Mouse (Mus musculus) hindbrain, embryonic 10.5 days (tissue): ENCODE results near the gene Apoc1. TPM values are rescaled to one million over a fixed set of nuclear protein-coding genes. Genes with fewer than 3 reads are reported as not detected.

Experiments used
- DNase-seq: peaks from one replicate; pipeline ENCODE4 v3.0.0-alpha.2; 2017; ENCODE audit warnings: low spot score
- H3K27ac ChIP-seq: fragments of 300-500 bp; sonication (generic); 2 replicates; pipeline ENCODE4 v1.5.1; 2016; ENCODE audit warnings: mild to moderate bottlenecking, moderate library complexity
- H3K27me3 ChIP-seq: fragments of 300-500 bp; sonication (generic); 2 replicates; pipeline ENCODE4 v1.6.1; 2016; ENCODE audit warnings: mild to moderate bottlenecking; ENCODE audit not compliant: poor library complexity, insufficient read depth, severe bottlenecking
- H3K36me3 ChIP-seq: fragments of 300-500 bp; sonication (generic); 2 replicates; pipeline ENCODE4 v1.6.1; 2016; ENCODE audit warnings: mild to moderate bottlenecking, moderate library complexity
- H3K4me1 ChIP-seq: fragments of 300-500 bp; sonication (generic); replicated peaks from 2 replicates; pipeline ENCODE4 v1.6.1; 2016; ENCODE audit warnings: mild to moderate bottlenecking
- H3K4me3 ChIP-seq: fragments of 300-500 bp; sonication (generic); 2 replicates; pipeline ENCODE4 v1.5.1; 2016; ENCODE audit warnings: mild to moderate bottlenecking, moderate library complexity
- H3K9me3 ChIP-seq: fragments of 300-500 bp; sonication (generic); 2 replicates; pipeline ENCODE4 v1.6.1; 2016; ENCODE audit warnings: mild to moderate bottlenecking, moderate library complexity
- WGBS: fragments of 180-500 bp; shearing (Covaris S2); methylation state at CpG from one replicate; pipeline ENCODE4 v1.1.7; 2016; 5-methylcytosine and 5-hydroxymethylcytosine counted together
- polyA plus RNA-seq: library from polyadenylated mRNA; unstranded; fragments of >200 nt; fragmentation: Nextera tagmentation; extraction: Ambion mirVana; gene quantifications from 2 replicates; pipeline ENCODE4 v1.2.1, GENCODE M21; 2016

The Apoc1 gene
- polyA plus RNA-seq, 1 experiment from 2014 or later = 2.2 TPM

DNA sequence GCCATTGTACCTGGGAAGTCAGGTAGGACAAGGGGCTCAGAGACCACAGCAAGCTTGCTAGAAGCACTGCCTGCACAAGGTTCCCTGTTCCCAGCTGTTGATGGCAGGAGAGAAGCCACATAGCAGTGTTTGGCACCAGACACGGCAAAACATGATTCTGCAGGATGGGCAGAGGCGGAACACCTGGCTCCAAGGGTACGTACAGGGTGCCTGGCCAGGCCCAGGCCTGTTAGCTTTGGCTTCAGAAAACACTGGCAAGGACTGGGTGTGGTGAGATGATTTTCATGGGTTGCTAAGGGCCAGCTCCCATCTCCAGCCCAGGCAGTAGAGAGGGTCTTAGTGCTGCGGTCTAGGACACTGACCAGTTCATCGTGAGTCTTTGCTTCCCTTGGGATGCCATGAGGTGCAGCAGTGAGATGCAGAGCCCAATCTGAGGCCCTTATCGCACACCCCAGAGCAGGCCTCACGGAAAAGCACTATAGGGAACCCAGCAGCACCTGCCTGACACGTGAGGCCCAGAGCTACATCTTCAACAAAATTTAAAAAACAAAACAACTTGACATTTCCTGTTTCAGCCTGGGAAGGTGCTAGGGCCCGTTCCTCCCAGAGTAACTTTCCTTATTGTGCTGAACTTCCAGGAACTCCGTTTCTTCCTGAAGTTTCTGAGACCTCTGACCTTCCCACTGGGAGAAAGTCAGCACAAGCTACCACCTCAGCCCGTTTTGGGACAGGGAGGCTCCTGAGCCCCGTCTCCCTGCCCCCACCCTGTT is 8.0 kb upstream of the Apoc1 start:
- peaks cover 44% of the 10 kb centered on the region for H3K4me1 ChIP-seq

DNA sequence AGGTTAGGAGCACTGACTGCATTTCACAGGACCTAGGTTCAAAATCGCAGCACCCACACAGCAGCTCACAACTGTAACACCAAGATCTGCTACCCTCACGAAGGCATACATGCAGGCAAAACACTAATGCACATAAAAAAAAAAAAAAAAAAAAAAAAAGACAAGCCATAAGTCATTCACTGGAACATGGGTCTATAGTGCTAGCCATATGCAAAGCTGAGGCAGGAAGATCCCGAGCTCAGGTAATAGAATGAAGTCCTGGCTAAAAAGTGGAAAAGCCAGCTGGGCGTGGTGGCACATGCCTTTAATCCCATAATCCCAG is 7.3 kb upstream of the Apoc1 start:
- 81% methylated on average over 4 of the region's 4 CpGs for WGBS
- no peak for DNase-seq
- peaks cover 49% of the 10 kb centered on the region for H3K4me1 ChIP-seq
- H3K36me3 ChIP-seq = peaks cover 53% of the 10 kb centered on the region
- peaks cover 9% of the 10 kb centered on the region for H3K9me3 ChIP-seq
- no peaks in the 10 kb centered on the region for H3K27me3 ChIP-seq
- H3K4me3 ChIP-seq = 0 out of 2 replicates have a peak overlapping the region, but pooled peaks have one; percentile 51
- H3K27ac ChIP-seq = peak overlapping the region; percentile 84; the same call in 1 of the 2 replicates

More for the DNA sequence above, 8.0 kb upstream of the Apoc1 start:
- WGBS = 55% methylated on average over 12 of the region's 12 CpGs
- H3K4me3 ChIP-seq = no peak overlapping the region
- no peak overlapping the region for H3K27ac ChIP-seq
- DNase-seq = no peak
- no peaks in the 10 kb centered on the region for H3K27me3 ChIP-seq
- H3K36me3 ChIP-seq = peaks cover 60% of the 10 kb centered on the region
- H3K9me3 ChIP-seq = peaks cover 9% of the 10 kb centered on the region

DNA sequence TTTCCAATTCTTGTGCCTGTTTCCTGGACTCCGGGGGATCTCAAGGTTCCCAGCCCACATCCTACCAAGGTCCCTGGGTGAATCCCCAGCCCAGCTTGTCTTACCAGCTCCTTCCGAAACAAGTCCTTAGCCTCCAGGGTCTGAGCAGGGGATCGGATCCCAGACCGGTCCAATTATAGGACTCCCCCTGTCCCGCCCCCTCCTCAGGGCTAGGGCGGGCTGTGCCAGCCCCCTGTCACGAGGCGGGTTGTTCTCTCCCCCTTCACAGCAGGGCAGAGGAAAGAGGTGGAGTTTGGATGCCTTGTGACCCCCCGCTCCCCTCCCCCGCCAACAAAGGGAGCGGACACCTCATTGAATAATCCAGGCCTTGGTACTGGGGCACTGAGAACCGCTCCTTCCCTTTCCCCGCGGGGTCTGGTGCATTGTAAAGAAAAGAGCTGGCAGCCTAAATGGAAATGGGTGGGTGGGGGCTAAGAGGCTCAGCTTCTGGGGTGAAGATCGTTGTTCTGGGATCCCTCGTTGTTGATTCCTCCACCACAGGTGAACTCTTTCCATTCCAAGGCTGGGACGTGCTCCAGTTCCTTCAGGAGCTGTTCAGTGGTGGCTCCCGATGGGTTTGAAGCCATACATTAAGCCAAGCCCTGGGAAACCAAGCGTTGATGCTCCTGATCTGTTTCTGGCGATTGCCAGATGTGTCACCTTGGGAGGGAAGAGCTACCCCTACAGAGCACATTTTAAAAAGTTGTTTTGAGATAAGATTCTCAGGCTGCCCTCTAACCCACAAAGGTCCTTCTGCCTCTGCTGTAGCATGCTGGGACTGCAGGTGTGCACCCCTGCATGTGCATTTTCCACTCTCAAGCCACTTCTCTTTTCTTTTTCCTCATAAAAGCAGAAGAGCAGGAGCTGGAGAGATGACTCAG is 6.7 kb upstream of the Apoc1 start, which contains the start of gene Apoe:
Gene Apoe, minus strand, starts transcription at position 282 of the 920 bp plus-strand sequence.
- peaks cover 47% of the 10 kb centered on the region for H3K36me3 ChIP-seq
- H3K27ac ChIP-seq = peak within 1 kb of the TSS; percentile 84

DNA sequence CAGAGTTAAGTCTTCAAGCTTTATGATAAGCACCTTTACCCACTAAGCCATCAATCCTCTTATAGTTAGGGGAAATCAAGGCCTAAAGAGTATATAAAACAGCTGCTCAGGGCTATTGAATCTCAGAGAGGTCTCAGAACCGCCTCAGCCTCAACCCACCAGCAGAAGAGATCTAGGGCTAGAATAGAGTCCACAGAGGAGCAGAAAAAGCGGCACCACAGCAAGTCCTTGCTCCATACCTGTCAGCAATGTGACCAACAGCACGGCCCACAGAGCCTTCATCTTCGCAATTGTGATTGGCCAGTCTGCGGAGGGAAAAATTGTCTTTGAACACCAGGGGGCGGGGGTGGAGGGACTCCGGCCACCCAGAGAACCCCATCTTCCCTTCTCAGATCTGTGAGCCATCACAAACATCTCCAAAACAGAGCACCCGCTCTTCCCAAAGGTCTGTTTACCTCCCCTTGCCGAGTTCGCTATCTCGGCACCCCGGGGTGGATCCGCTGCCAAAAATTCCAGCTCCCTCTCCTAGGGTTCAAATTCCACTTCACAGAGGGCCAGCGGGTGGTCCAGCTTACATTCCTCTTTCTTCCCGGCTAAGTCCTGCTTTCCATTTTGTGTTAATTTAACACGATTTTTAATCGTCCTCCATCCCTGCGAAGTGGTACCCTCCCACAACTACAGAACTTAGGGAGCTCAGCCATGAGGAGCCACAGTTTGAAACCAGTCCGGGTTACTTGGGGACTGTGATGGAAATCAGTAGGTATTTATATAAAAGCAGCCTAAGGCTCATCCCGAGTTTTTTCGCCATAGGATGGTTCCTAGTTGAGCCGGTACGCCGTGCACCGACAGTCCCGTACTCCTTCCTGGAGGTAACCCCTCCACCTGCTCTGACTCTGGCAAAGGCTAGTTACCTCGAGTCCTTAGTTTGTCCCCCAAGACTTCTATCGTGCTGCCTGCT is 5.8 kb upstream of the Apoc1 start:
- Histone ChIP-seq H3K4me1 (peaks cover 60% of the 10 kb centered on the region), H3K27me3 (no peaks in the 10 kb centered on the region), H3K36me3 (peaks cover 37% of the 10 kb centered on the region), H3K9me3 (peaks cover 9% of the 10 kb centered on the region), H3K27ac (peak overlapping the region; percentile 84), H3K4me3 (peak overlapping the region; percentile 51)
- WGBS = 2% methylated on average over 28 of the region's 28 CpGs
- DNase-seq = peak; percentile 60

More for the DNA sequence above, 6.7 kb upstream of the Apoc1 start, which contains the start of gene Apoe:
- peaks cover 51% of the 10 kb centered on the region for H3K4me1 ChIP-seq
- 1% methylated on average over 20 of the region's 20 CpGs for WGBS
- H3K9me3 ChIP-seq = peaks cover 9% of the 10 kb centered on the region
- H3K27me3 ChIP-seq = no peaks in the 10 kb centered on the region
- H3K4me3 ChIP-seq = peak within 1 kb of the TSS; percentile 51
- peak; percentile 59 for DNase-seq

DNA sequence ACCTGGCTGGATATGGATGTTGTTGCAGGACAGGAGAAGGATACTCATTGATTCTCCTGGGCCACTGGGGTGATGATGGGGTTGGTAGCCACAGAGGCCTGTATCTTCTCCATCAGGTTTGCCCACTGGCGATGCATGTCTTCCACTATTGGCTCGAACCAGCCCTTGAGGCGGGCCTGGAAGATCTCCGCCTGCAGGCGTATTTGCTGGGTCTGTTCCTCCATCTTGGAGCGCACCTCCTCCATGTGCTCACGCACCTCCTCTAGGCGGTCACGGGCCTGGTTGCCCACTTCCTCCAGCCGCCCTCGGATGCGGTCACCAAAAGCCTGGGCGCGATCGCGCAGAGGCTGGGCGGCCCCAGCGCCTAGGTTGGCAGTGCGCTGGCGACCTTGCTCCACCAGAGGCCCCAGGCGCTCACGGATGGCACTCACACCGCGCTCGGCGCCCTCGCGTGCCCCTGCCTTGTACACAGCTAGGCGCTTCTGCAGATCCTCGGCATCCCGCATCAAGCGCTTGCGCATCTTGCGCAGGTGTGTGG is 3.9 kb upstream of the Apoc1 start:
- Histone ChIP-seq H3K9me3 (peaks cover 9% of the 10 kb centered on the region), H3K27me3 (no peaks in the 10 kb centered on the region), H3K27ac (no peak overlapping the region), H3K4me1 (peaks cover 71% of the 10 kb centered on the region), H3K4me3 (peak overlapping the region; percentile 7; the same call in 1 of the 2 replicates), H3K36me3 (peaks cover 19% of the 10 kb centered on the region)
- no peak for DNase-seq
- WGBS = 94% methylated on average over 34 of the region's 34 CpGs

DNA sequence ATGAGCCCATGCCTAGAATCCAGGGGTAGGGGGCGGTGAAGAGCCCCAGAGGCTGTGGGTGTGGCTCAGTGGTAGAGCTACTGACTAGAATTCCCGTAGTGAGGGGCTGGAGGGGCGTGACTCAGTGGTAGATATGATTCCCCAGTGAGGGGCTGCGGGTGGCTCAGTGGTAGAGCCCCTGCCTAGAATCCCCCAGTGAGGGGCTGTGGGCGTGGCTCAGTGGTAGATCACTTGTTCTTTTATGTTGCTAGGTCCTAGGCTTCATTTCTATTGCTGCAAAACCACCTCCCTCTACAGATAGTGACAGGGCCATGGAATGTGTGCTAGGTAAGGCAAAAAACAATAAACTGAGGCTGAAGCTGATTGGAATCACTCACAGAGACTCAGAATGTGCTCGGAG is 3.4 kb upstream of the Apoc1 start:
- H3K9me3 ChIP-seq = peaks cover 9% of the 10 kb centered on the region
- H3K27me3 ChIP-seq = no peaks in the 10 kb centered on the region
- WGBS = 85% methylated on average over 6 of the region's 6 CpGs
- peaks cover 69% of the 10 kb centered on the region for H3K4me1 ChIP-seq
- no peak for DNase-seq
- H3K4me3 ChIP-seq = no peak overlapping the region
- H3K27ac ChIP-seq = no peak overlapping the region
- H3K36me3 ChIP-seq = peaks cover 18% of the 10 kb centered on the region

DNA sequence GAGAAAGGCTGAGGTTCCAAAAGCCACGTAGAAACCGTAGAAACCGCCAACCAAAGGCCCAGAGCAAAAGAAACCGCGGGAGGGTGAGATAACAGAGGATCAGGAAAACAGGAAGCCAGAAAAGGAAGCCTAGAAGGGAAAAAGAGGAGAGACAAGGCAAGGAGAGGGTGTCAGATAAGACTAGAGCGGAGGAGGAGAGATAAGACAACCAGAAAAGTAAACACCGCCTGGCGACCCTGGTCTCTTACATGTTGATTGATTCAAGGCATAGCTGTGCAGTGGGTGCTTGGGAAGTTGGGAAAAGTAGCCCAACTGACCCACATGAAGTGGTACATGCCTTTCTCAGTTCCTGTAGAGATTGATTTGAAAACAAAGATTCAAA is 2.7 kb upstream of the Apoc1 start:
- H3K27ac ChIP-seq = peak overlapping the region; percentile 53; the same call in 1 of the 2 replicates
- WGBS = 49% methylated on average over 8 of the region's 8 CpGs
- no peaks in the 10 kb centered on the region for H3K27me3 ChIP-seq
- peaks cover 18% of the 10 kb centered on the region for H3K36me3 ChIP-seq
- no peak overlapping the region for H3K4me3 ChIP-seq
- H3K9me3 ChIP-seq = peaks cover 9% of the 10 kb centered on the region
- H3K4me1 ChIP-seq = peaks cover 62% of the 10 kb centered on the region
- no peak for DNase-seq

DNA sequence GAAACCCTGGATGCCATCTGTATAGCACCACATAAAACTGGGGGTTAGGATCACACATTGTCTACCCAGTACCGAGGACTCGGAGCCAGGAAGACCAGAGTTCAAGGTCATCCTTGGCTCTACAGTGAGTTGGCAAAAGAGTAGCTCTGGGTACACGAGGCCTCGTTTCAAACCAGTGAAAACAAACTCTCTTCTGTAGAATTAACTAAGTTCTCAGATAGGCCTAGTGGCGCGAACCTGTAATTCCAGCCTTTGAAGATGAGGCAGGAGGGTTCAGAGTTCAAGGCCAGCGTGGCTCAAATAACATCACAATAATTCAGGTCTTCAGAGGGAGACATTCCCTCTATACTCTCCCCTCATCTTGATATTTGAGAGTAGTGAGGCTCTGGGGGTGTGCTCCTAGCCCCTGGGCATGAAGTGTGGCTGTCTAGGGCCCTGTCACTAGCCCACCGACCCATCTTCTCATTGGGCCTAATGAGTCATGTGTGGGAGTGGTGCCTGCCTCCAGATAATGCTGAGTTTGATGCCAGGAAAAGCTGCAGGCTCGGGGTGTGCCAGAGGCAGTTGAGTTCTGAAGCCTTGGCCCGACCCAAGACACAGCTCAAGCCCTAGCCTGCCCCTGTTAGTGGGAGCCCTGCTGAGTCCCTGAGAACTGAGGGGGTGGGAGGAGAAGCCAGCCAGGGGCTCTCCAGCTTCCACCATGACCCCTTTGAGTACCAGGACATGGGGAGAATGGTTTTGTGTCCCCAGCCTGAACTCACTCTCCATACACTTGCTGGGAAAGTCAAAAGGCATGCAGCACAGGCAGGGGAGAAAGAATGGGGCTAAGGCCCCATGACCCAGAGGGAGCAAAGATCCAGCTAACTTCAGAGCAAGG is 2.1 kb upstream of the Apoc1 start:
- Histone ChIP-seq H3K27ac (peak overlapping the region; percentile 53), H3K4me3 (no peak overlapping the region), H3K4me1 (peaks cover 58% of the 10 kb centered on the region), H3K9me3 (peaks cover 9% of the 10 kb centered on the region), H3K27me3 (no peaks in the 10 kb centered on the region), H3K36me3 (peaks cover 18% of the 10 kb centered on the region)
- WGBS = 86% methylated on average over 10 of the region's 10 CpGs
- no peak for DNase-seq

DNA sequence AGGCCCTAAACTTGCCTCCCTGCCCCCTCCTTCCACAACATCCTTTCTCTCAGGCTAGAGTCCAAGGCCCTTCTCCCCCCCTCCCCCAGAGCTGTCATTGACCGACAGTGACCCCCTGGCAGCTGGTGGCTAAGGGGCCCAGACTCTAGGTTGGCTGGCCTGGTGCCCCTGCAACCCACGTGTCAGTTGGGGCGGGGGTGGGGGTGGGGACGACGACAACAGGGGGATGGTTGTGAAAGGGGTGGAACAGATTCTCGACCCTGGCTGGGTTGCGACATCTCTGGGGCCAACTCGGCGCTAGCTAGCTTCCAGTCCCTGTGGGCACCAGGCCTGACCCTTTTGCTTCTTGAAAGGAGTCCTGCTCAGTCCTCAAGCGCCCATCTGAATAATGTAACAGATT is 961 bp upstream of the Apoc1 start:
- peaks cover 47% of the 10 kb centered on the region for H3K4me1 ChIP-seq
- WGBS = 24% methylated on average over 10 of the region's 10 CpGs
- H3K4me3 ChIP-seq = peak overlapping the region; percentile 16; the same call in 1 of the 2 replicates
- H3K27ac ChIP-seq = peak overlapping the region; percentile 81
- peaks cover 9% of the 10 kb centered on the region for H3K9me3 ChIP-seq
- peaks cover 18% of the 10 kb centered on the region for H3K36me3 ChIP-seq
- H3K27me3 ChIP-seq = no peaks in the 10 kb centered on the region
- peak; percentile 65 for DNase-seq

DNA sequence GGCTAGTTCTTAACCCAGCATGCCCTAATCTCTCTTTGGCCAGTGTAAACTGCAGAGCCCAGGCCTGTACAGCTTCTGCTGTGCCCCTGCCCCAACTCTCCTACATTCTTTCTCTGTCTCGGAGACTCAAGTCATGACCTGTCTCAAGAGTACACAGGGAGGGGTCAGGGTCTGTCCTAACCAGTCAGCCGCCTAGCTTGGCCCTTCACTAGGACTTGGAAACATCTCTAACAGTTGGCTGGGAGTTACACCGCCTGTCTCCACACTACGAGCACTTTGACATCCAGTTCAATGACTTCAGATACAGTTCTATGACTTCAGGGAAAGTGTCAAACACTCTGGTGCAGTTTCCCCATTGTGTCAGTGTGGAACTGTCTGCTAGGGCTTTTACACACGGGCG is 1.0 kb downstream of the Apoc1 start:
- Histone ChIP-seq H3K36me3 (peaks cover 8% of the 10 kb centered on the region), H3K27ac (no peak overlapping the region), H3K4me1 (peaks cover 36% of the 10 kb centered on the region), H3K9me3 (peaks cover 3% of the 10 kb centered on the region), H3K4me3 (peak overlapping the region; percentile 20), H3K27me3 (no peaks in the 10 kb centered on the region)
- no peak for DNase-seq
- 82% methylated on average over 6 of the region's 6 CpGs for WGBS

DNA sequence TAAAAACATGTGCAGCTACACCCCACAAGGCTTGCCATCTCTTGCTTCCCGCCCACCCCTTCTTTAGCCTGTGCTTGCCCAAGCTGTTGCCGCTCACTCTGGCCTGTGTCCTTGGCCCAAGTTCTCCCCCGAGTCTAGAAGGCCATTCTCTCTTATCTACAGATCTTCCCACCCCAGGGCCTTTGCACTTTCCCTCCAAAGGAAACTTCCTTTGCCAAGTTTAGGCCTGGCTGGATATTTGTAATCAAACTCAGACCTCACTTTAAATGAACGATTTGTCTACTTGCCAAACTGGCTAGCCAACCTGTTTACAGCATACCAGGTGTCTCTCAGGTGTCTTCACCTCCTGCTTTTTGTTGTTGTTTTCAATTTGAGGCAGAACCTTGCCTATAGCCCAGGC is 1.6 kb downstream of the Apoc1 start:
- Histone ChIP-seq H3K36me3 (peaks cover 2% of the 10 kb centered on the region; the same call in 1 of the 2 replicates), H3K9me3 (no peaks in the 10 kb centered on the region), H3K27ac (no peak overlapping the region), H3K4me1 (peaks cover 36% of the 10 kb centered on the region), H3K4me3 (no peak overlapping the region), H3K27me3 (no peaks in the 10 kb centered on the region)
- no peak for DNase-seq
- 94% methylated on average over 4 of the region's 4 CpGs for WGBS
